Mouse (Mus musculus): Measurements from ENCODE around the gene Lcn10. TPM values are rescaled to one million over a fixed set of nuclear protein-coding genes. Genes with fewer than 3 reads are reported as not detected.

Lcn10 gene
- polyA plus RNA-seq (2014; fragmentation: Illumina TruSeq; extraction: RNeasy Lipid Tissue Mini Kit (QIAGEN cat#74804); ENCODE audit: low read depth, low replicate concordance), result not detected

GRCm38 (mm10) chr2:25682426-25682825 lies at the start of gene Lcn10:
Gene Lcn10, plus strand, starts transcription at chr2:25682726.

DNA sequence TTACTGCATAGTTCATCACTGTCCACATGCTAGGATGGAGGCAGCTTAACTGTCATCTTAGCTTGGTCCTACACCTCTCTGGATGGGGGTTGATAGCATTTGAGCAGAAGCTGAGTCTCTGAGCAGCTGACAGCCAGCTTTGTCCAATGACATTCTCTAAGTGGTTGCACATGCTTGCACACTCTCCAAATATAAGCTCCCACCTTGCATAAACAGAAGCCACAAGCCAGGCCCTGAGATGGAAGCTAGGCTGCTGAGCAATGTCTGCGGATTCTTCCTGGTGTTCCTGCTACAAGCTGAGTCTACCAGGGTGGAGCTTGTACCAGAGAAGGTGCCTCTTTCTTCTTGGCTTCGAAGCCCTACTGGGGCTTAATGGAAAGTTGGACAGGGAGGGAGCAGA lies 29.6 kb upstream of the Lcn10 start, which contains the start of gene Lcn8:
TSS of gene Lcn8 (plus strand) at position 219 of the 400 bp plus-strand sequence.

DNA sequence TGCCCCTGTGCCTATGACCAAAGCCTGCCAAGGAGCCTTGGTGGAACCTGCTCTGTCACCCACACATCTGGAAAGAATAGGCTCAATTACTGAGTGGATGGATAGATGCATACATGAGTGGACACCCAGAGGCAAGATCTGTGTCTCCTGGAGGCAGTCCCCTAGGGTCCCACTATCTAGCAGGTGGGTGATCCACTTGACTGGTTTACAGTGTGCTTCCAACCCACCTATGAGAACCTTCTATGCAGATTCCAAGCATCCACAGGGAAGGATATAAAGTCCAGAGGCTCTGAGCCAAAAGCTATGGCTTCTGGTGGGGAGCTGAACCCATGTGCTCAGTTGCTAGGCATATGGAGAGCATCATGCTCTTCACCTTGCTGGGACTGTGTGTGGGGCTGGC lies 24.9 kb upstream of the Lcn10 start, which contains the start of gene Lcn5:
TSS of gene Lcn5 (plus strand) at position 301 of the 400 bp plus-strand sequence.

GRCm38 (mm10) chr2:25676486-25676885 lies 6.0 kb upstream of the Lcn10 start, which contains the start of gene Lcn6:
Gene Lcn6, plus strand, starts transcription at chr2:25676786.

DNA sequence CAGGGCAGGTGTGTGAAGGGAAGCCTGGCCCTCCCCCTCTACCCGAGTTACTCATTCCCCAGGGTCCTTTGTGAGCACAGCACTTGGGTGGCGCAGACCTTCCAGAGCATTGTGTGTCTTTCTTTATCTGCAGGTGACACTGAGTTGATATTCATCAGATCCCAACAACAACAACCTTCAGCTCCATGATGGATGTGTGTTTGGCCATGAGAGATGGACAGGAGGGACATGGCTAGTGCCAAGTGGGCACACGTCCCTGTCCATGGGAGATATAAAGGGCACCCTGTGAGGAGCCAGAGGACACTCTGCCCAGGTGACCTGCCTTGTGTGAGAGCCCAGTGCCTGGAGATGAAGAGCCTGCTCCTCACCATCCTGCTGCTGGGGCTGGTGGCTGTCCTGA lies 17.2 kb downstream of the Lcn10 start, which contains the start of gene Obp2a:
TSS of gene Obp2a (plus strand) at position 301 of the 400 bp plus-strand sequence.

GRCm38 (mm10) chr2:25706643-25707481 lies 24.3 kb downstream of the Lcn10 start, which contains the start of gene Bmyc:
Gene Bmyc, plus strand, starts transcription at chr2:25706739.

Other genes with a start within 250 kb of the Lcn10 start
- not detected for gene Clic3, start 225.9 kb upstream of the Lcn10 start, polyA plus RNA-seq (2014; fragmentation: Illumina TruSeq; extraction: RNeasy Lipid Tissue Mini Kit (QIAGEN cat#74804); ENCODE audit: low read depth, low replicate concordance)
- gene Paxx, start 221.6 kb upstream of the Lcn10 start, polyA plus RNA-seq (2014; fragmentation: Illumina TruSeq; extraction: RNeasy Lipid Tissue Mini Kit (QIAGEN cat#74804); ENCODE audit: low read depth, low replicate concordance), result 1.5 TPM
- not detected for gene Ptgds, start 212.7 kb upstream of the Lcn10 start, polyA plus RNA-seq (2014; fragmentation: Illumina TruSeq; extraction: RNeasy Lipid Tissue Mini Kit (QIAGEN cat#74804); ENCODE audit: low read depth, low replicate concordance)
- not detected for gene Lcn12, start 188.8 kb upstream of the Lcn10 start, polyA plus RNA-seq (2014; fragmentation: Illumina TruSeq; extraction: RNeasy Lipid Tissue Mini Kit (QIAGEN cat#74804); ENCODE audit: low read depth, low replicate concordance)
- gene Fbxw5, start 182.0 kb upstream of the Lcn10 start, polyA plus RNA-seq (2014; fragmentation: Illumina TruSeq; extraction: RNeasy Lipid Tissue Mini Kit (QIAGEN cat#74804); ENCODE audit: low read depth, low replicate concordance), result 1.3 TPM
- not detected for gene C8g, start 181.0 kb upstream of the Lcn10 start, polyA plus RNA-seq (2014; fragmentation: Illumina TruSeq; extraction: RNeasy Lipid Tissue Mini Kit (QIAGEN cat#74804); ENCODE audit: low read depth, low replicate concordance)
- gene Traf2, start 135.8 kb upstream of the Lcn10 start, polyA plus RNA-seq (2014; fragmentation: Illumina TruSeq; extraction: RNeasy Lipid Tissue Mini Kit (QIAGEN cat#74804); ENCODE audit: low read depth, low replicate concordance), result 1.6 TPM
- 3.3 TPM for gene Edf1, start 124.9 kb upstream of the Lcn10 start, polyA plus RNA-seq (2014; fragmentation: Illumina TruSeq; extraction: RNeasy Lipid Tissue Mini Kit (QIAGEN cat#74804); ENCODE audit: low read depth, low replicate concordance)
- gene Mamdc4, start 107.9 kb upstream of the Lcn10 start, polyA plus RNA-seq (2014; fragmentation: Illumina TruSeq; extraction: RNeasy Lipid Tissue Mini Kit (QIAGEN cat#74804); ENCODE audit: low read depth, low replicate concordance), result 1.6 TPM
- not detected for gene Phpt1, start 107.5 kb upstream of the Lcn10 start, polyA plus RNA-seq (2014; fragmentation: Illumina TruSeq; extraction: RNeasy Lipid Tissue Mini Kit (QIAGEN cat#74804); ENCODE audit: low read depth, low replicate concordance)
- not detected for gene Ajm1, start 101.0 kb upstream of the Lcn10 start, polyA plus RNA-seq (2014; fragmentation: Illumina TruSeq; extraction: RNeasy Lipid Tissue Mini Kit (QIAGEN cat#74804); ENCODE audit: low read depth, low replicate concordance)
- gene Rabl6, start 74.2 kb upstream of the Lcn10 start, polyA plus RNA-seq (2014; fragmentation: Illumina TruSeq; extraction: RNeasy Lipid Tissue Mini Kit (QIAGEN cat#74804); ENCODE audit: low read depth, low replicate concordance), result 68.8 TPM
- not detected for gene Ccdc183, start 65.0 kb upstream of the Lcn10 start, polyA plus RNA-seq (2014; fragmentation: Illumina TruSeq; extraction: RNeasy Lipid Tissue Mini Kit (QIAGEN cat#74804); ENCODE audit: low read depth, low replicate concordance)
- 6.4 TPM for gene Tmem141, start 60.7 kb upstream of the Lcn10 start, polyA plus RNA-seq (2014; fragmentation: Illumina TruSeq; extraction: RNeasy Lipid Tissue Mini Kit (QIAGEN cat#74804); ENCODE audit: low read depth, low replicate concordance)
- gene Fcna, start 54.7 kb upstream of the Lcn10 start, polyA plus RNA-seq (2014; fragmentation: Illumina TruSeq; extraction: RNeasy Lipid Tissue Mini Kit (QIAGEN cat#74804); ENCODE audit: low read depth, low replicate concordance), result 1.3 TPM
- gene Lcn8, start 29.6 kb upstream of the Lcn10 start, polyA plus RNA-seq (2014; fragmentation: Illumina TruSeq; extraction: RNeasy Lipid Tissue Mini Kit (QIAGEN cat#74804); ENCODE audit: low read depth, low replicate concordance), result not detected
- 1.3 TPM for gene Lcn5, start 24.8 kb upstream of the Lcn10 start, polyA plus RNA-seq (2014; fragmentation: Illumina TruSeq; extraction: RNeasy Lipid Tissue Mini Kit (QIAGEN cat#74804); ENCODE audit: low read depth, low replicate concordance)
- gene Lcn6, start 5.9 kb upstream of the Lcn10 start, polyA plus RNA-seq (2014; fragmentation: Illumina TruSeq; extraction: RNeasy Lipid Tissue Mini Kit (QIAGEN cat#74804); ENCODE audit: low read depth, low replicate concordance), result not detected
- 3.4 TPM for gene Obp2a, start 17.3 kb downstream of the Lcn10 start, polyA plus RNA-seq (2014; fragmentation: Illumina TruSeq; extraction: RNeasy Lipid Tissue Mini Kit (QIAGEN cat#74804); ENCODE audit: low read depth, low replicate concordance)
- 15.5 TPM for gene Bmyc, start 24.0 kb downstream of the Lcn10 start, polyA plus RNA-seq (2014; fragmentation: Illumina TruSeq; extraction: RNeasy Lipid Tissue Mini Kit (QIAGEN cat#74804); ENCODE audit: low read depth, low replicate concordance)
- gene Obp2b, start 54.3 kb downstream of the Lcn10 start, polyA plus RNA-seq (2014; fragmentation: Illumina TruSeq; extraction: RNeasy Lipid Tissue Mini Kit (QIAGEN cat#74804); ENCODE audit: low read depth, low replicate concordance), result not detected
- not detected for gene Lcn3, start 82.8 kb downstream of the Lcn10 start, polyA plus RNA-seq (2014; fragmentation: Illumina TruSeq; extraction: RNeasy Lipid Tissue Mini Kit (QIAGEN cat#74804); ENCODE audit: low read depth, low replicate concordance)
- gene Lcn11, start 94.3 kb downstream of the Lcn10 start, polyA plus RNA-seq (2014; fragmentation: Illumina TruSeq; extraction: RNeasy Lipid Tissue Mini Kit (QIAGEN cat#74804); ENCODE audit: low read depth, low replicate concordance), result not detected
- gene Gm13539, start 99.5 kb downstream of the Lcn10 start, polyA plus RNA-seq (2014; fragmentation: Illumina TruSeq; extraction: RNeasy Lipid Tissue Mini Kit (QIAGEN cat#74804); ENCODE audit: low read depth, low replicate concordance), result not detected
- gene Glt6d1, start 133.1 kb downstream of the Lcn10 start, polyA plus RNA-seq (2014; fragmentation: Illumina TruSeq; extraction: RNeasy Lipid Tissue Mini Kit (QIAGEN cat#74804); ENCODE audit: low read depth, low replicate concordance), result not detected
- not detected for gene Lcn9, start 140.4 kb downstream of the Lcn10 start, polyA plus RNA-seq (2014; fragmentation: Illumina TruSeq; extraction: RNeasy Lipid Tissue Mini Kit (QIAGEN cat#74804); ENCODE audit: low read depth, low replicate concordance)
- not detected for gene Sohlh1, start 164.5 kb downstream of the Lcn10 start, polyA plus RNA-seq (2014; fragmentation: Illumina TruSeq; extraction: RNeasy Lipid Tissue Mini Kit (QIAGEN cat#74804); ENCODE audit: low read depth, low replicate concordance)
- 0.41 TPM for gene Kcnt1, start 181.0 kb downstream of the Lcn10 start, polyA plus RNA-seq (2014; fragmentation: Illumina TruSeq; extraction: RNeasy Lipid Tissue Mini Kit (QIAGEN cat#74804); ENCODE audit: low read depth, low replicate concordance)